Comparison of ENCODE assay signal across 21 mouse cellular contexts in the genomic region with DNA sequence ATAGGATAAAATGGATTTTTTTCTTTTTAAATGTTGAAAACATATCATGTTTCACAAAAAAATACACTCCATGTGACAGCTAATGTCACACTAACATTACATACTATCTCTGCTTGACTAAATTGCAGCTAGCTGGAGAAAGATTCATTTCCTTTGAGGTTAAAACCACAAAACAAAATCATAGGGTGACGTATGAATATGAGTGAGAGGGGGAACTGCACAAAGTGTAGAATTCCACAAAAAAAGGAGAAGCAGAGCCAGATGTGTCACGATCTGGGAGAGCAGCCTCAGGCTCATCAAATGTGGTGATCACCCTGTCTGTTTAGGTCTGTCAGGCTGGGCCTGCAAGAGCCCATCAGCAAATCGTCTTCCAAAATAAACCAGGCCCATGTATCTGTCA.
DNase-seq lines count a peak whose midpoint lies in the region; ATAC-seq and TF ChIP-seq lines count a peak whose summit lies in the region.
"Had no signal": no experiment of that assay in that cellular context is flagged by ENCODE, and none has a peak within 500 bp of the region (broad histone marks: within the 10 kb centered on the region; RNA-seq: fewer than 3 reads in every experiment).

No protein-coding gene starts in this region.

- no peaks in the 10 kb centered on the region for H3K79me2 ChIP-seq in C2C12 (ENCODE audit: control insufficient read depth, insufficient read depth)

- no peak overlapping the region for H3K27ac ChIP-seq in heart, embryonic 13.5 days (replicated peaks)
- H3K27ac ChIP-seq in heart, embryonic 12.5 days (ENCODE audit: poor library complexity, severe bottlenecking): no peak overlapping the region
- H3K27ac ChIP-seq: hindbrain, embryonic 10.5 days; limb, embryonic 12.5 days; liver, embryonic 12.5 days; midbrain, embryonic 15.5 days; neural tube, embryonic 15.5 days had no signal

- no peak for ATAC-seq in heart, embryonic 13.5 days (ENCODE audit: extremely low read depth, insufficient number of reproducible peaks, low FRiP score, low TSS enrichment)
- ATAC-seq in heart, embryonic 12.5 days (ENCODE audit: insufficient number of reproducible peaks, low FRiP score): no peak
- ATAC-seq: CD4-positive, CD25-positive, alpha-beta regulatory T cell, adult 4 months; liver, embryonic 12.5 days; midbrain, embryonic 15.5 days had no signal

- no peaks in the 10 kb centered on the region for H3K79me3 ChIP-seq in C2C12 (ENCODE audit: low read depth)

- H3K27me3 ChIP-seq in heart, embryonic 13.5 days (replicated peaks): no peaks in the 10 kb centered on the region
- no peaks in the 10 kb centered on the region for H3K27me3 ChIP-seq in heart, embryonic 12.5 days (replicated peaks)
- no peaks in the 10 kb centered on the region for H3K27me3 ChIP-seq in C2C12 (ENCODE audit: control insufficient read depth, insufficient read depth, insufficient read length)
- H3K27me3 ChIP-seq: limb, embryonic 12.5 days; liver, embryonic 12.5 days; midbrain, embryonic 15.5 days; neural tube, embryonic 15.5 days had no signal

- no peak for TF ChIP-seq CTCF in C2C12 (IDR thresholded peaks at IDR 0.05; ENCODE audit: control insufficient read depth, insufficient read depth, insufficient read length)

- intact Hi-C loops in left cerebral cortex, postnatal 10 days (cut with DNase I): no loop called here

- H3K9me3 ChIP-seq in heart, embryonic 13.5 days: no peaks in the 10 kb centered on the region
- no peaks in the 10 kb centered on the region for H3K9me3 ChIP-seq in heart, embryonic 12.5 days (replicated peaks)
- H3K9me3 ChIP-seq: G1E; hindbrain, embryonic 10.5 days; limb, embryonic 12.5 days; liver, embryonic 12.5 days; midbrain, embryonic 15.5 days; neural tube, embryonic 15.5 days had no signal

- 48% methylated on average over 3 of the region's 3 CpGs for WGBS in heart, embryonic 13.5 days
- WGBS in heart, embryonic 12.5 days: 49% methylated on average over 3 of the region's 3 CpGs

- peaks cover 8% of the 10 kb centered on the region for H3K4me1 ChIP-seq in heart, embryonic 13.5 days
- no peaks in the 10 kb centered on the region; the same call in 1 of the 2 replicates for H3K4me1 ChIP-seq in heart, embryonic 12.5 days (replicated peaks)
- H3K4me1 ChIP-seq: limb, embryonic 12.5 days; liver, embryonic 12.5 days; midbrain, embryonic 15.5 days had no signal

- no peak overlapping the region for H3K9ac ChIP-seq in heart, embryonic 13.5 days
- no peak overlapping the region for H3K9ac ChIP-seq in heart, embryonic 12.5 days
- H3K9ac ChIP-seq: limb, embryonic 12.5 days; liver, embryonic 12.5 days; midbrain, embryonic 15.5 days; neural tube, embryonic 15.5 days had no signal

- H3K4me3 ChIP-seq in heart, embryonic 13.5 days: no peak overlapping the region
- H3K4me3 ChIP-seq in heart, embryonic 12.5 days: no peak overlapping the region
- H3K4me3 ChIP-seq in C2C12 (ENCODE audit: insufficient read depth, poor library complexity, severe bottlenecking): no peak overlapping the region
- H3K4me3 ChIP-seq: hindbrain, embryonic 10.5 days; limb, embryonic 12.5 days; liver, embryonic 12.5 days; midbrain, embryonic 15.5 days; neural tube, embryonic 15.5 days had no signal

- peak overlapping the region; percentile 42; the same call in 1 of the 2 replicates for H3K4me2 ChIP-seq in heart, embryonic 13.5 days
- no peak overlapping the region for H3K4me2 ChIP-seq in heart, embryonic 12.5 days
- H3K4me2 ChIP-seq: limb, embryonic 12.5 days; liver, embryonic 12.5 days; midbrain, embryonic 15.5 days; neural tube, embryonic 15.5 days had no signal

- peak; percentile 18 for DNase-seq in 3134 (ENCODE audit: extremely low read depth, insufficient read length, low spot score)
- DNase-seq in fibroblast of lung, adult 2 months (ENCODE audit: low read depth): peak; percentile 12
- no peak for DNase-seq in urinary bladder, postnatal 36 days (ENCODE audit: low spot score in 2 of 2)
- DNase-seq in left cerebral cortex, postnatal 10 days (ENCODE audit: extremely low spot score in 1 of 2, low spot score in 2 of 2): no peak
- DNase-seq: adrenal gland, postnatal 25 days; cerebellum, adult 11 months; cerebellum, postnatal 25 days; kidney, postnatal 25 days; lung, adult 2 months; lung, postnatal 36 days; thymus, postnatal 36 days had no signal

- no peaks in the 10 kb centered on the region for H3K36me3 ChIP-seq in heart, embryonic 13.5 days
- no peaks in the 10 kb centered on the region for H3K36me3 ChIP-seq in heart, embryonic 12.5 days
- no peaks in the 10 kb centered on the region for H3K36me3 ChIP-seq in C2C12 (ENCODE audit: control insufficient read depth, insufficient read depth)
- H3K36me3 ChIP-seq: G1E; hindbrain, embryonic 10.5 days; limb, embryonic 12.5 days; liver, embryonic 12.5 days; midbrain, embryonic 15.5 days; neural tube, embryonic 15.5 days had no signal

- H3ac ChIP-seq in C2C12 (ENCODE audit: control insufficient read depth, insufficient read length, low read depth): no peak overlapping the region

TF ChIP-seq in C2C12, 6 proteins besides CTCF, POLR2A, EP300 and RAD21:
- TF ChIP-seq USF1 (IDR thresholded peaks at IDR 0.05; ENCODE audit: low read depth): peak; percentile 65
- TF ChIP-seq MAX (IDR thresholded peaks at IDR 0.05): peak; percentile 53
- TF ChIP-seq MYOG (IDR thresholded peaks at IDR 0.05; ENCODE audit: control insufficient read depth, extremely low read depth, insufficient read length): no peak
- TF ChIP-seq CEBPB (IDR thresholded peaks at IDR 0.05; ENCODE audit: low read depth): no peak
- TF ChIP-seq MYOD1 (IDR thresholded peaks at IDR 0.05; ENCODE audit: control insufficient read depth, insufficient read length, low read depth): peak; percentile 54
- TF ChIP-seq FOSL1 (IDR thresholded peaks at IDR 0.05; ENCODE audit: insufficient read depth, low read length, poor library complexity, severe bottlenecking): peak; percentile 34

Comparison
In these comparisons a context has a peak if more than half of its experiments do, and no peak if none do; other contexts are left out.
1. DNase-seq: peak in 3134 (single experiment) and fibroblast of lung, adult 2 months (single experiment); none in urinary bladder, postnatal 36 days (0 of 2) and left cerebral cortex, postnatal 10 days (0 of 2).